Mouse (Mus musculus) limb, embryonic 11.5 days (tissue): ENCODE measurements around the gene Klhdc8a. TPM values are rescaled to one million over a fixed set of nuclear protein-coding genes. Genes with fewer than 3 reads are reported as not detected.
A peak's percentile ranks its signal among the peaks of the same experiment; 100 is the strongest.

Experiments used
- ATAC-seq: fragments of 200-750 bp; cut with Nextera tagmentation; 2 replicates; pipeline ENCODE4 v1.8.0; 2017; ENCODE audit warnings: low read depth; ENCODE audit not compliant: insufficient number of reproducible peaks, low FRiP score, low TSS enrichment
- DNase-seq: peaks from one replicate; pipeline ENCODE4 v3.0.0-alpha.2; 2015; ENCODE audit warnings: low spot score
- H3K27ac ChIP-seq: fragments of 300-500 bp; sonication (generic); replicated peaks from 2 replicates; pipeline ENCODE4 v1.5.1; 2014; ENCODE audit warnings: low read depth, mild to moderate bottlenecking, low read length
- H3K27me3 ChIP-seq: fragments of 300-500 bp; sonication (generic); 2 replicates; pipeline ENCODE4 v1.6.1; 2014; ENCODE audit warnings: mild to moderate bottlenecking, low read length, mixed read lengths; ENCODE audit not compliant: control insufficient read depth, insufficient read depth
- H3K36me3 ChIP-seq: fragments of 300-500 bp; sonication (generic); 2 replicates; pipeline ENCODE4 v1.6.1; 2014; ENCODE audit warnings: mild to moderate bottlenecking, low read length, moderate library complexity, mixed read lengths; ENCODE audit not compliant: control insufficient read depth, insufficient read depth
- H3K4me1 ChIP-seq: fragments of 300-500 bp; sonication (generic); 2 replicates; pipeline ENCODE4 v1.6.1; 2014; ENCODE audit warnings: low read length, mixed read lengths; ENCODE audit not compliant: control insufficient read depth, insufficient read depth
- H3K4me2 ChIP-seq: fragments of 300-500 bp; sonication (generic); 2 replicates; pipeline ENCODE4 v1.6.1; 2014; ENCODE audit warnings: low read depth, mild to moderate bottlenecking, moderate library complexity; ENCODE audit not compliant: severe bottlenecking
- H3K4me3 ChIP-seq: fragments of 300-500 bp; sonication (generic); 2 replicates; pipeline ENCODE4 v1.5.1; 2014; ENCODE audit warnings: low read depth, low read length
- H3K9ac ChIP-seq: fragments of 300-500 bp; sonication (generic); 2 replicates; pipeline ENCODE4 v1.6.1; 2014; ENCODE audit warnings: mild to moderate bottlenecking, low read length
- H3K9me3 ChIP-seq: fragments of 300-500 bp; sonication (generic); 2 replicates; pipeline ENCODE4 v1.6.1; 2016; ENCODE audit warnings: low read length; ENCODE audit not compliant: control insufficient read depth
- WGBS: fragments of 180-500 bp; shearing (Covaris S2); extraction: QIAGEN DNeasy Blood & Tissue Kit; methylation state at CpG from one replicate; pipeline ENCODE4 v1.1.7; 2014; 5-methylcytosine and 5-hydroxymethylcytosine counted together
- polyA plus RNA-seq: library from polyadenylated mRNA; unstranded; fragments of >200 nt; fragmentation: Nextera tagmentation; extraction: Ambion mirVana; gene quantifications from 2 replicates; pipeline ENCODE4 v1.2.1, GENCODE M21; 2014

Klhdc8a gene
- polyA plus RNA-seq, 1 experiment from 2014 or later = not detected

DNA sequence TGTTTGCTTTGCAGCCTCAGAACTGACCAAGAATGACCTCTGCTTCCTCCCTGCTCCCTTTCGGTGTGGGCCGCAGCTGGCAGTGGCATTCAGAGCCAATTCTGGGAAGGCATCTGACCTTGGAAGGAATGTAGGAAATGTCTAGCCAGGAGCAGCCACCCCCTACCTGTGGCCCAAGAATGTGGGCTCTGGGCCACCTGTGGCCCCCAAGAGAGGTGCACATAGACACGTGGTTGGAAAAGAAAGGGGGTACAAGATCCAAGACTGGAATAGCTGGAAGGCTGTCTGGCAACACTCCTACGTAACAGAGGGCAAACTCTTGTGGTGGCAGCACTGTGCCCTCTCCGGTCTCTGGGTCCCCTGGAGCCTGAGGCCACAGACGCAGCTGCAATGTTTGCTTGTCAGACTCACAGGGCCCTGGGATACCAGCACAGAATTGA, 56.8 kb downstream of the Klhdc8a start:
- no peaks in the 10 kb centered on the region for H3K27me3 ChIP-seq
- 80% methylated on average over 6 of the region's 6 CpGs for WGBS
- no peaks in the 10 kb centered on the region for H3K4me1 ChIP-seq
- H3K27ac ChIP-seq = no peak overlapping the region
- DNase-seq = no peak
- no peak overlapping the region for H3K9ac ChIP-seq
- ATAC-seq = no peak
- no peak overlapping the region for H3K4me2 ChIP-seq
- H3K4me3 ChIP-seq = no peak overlapping the region
- H3K9me3 ChIP-seq = no peaks in the 10 kb centered on the region
- peaks cover 9% of the 10 kb centered on the region for H3K36me3 ChIP-seq

- Histone ChIP-seq H3K4me3 (no peak overlapping the region), H3K9me3 (no peaks in the 10 kb centered on the region), H3K27me3 (no peaks in the 10 kb centered on the region), H3K36me3 (peaks cover 12% of the 10 kb centered on the region), H3K4me2 (no peak overlapping the region), H3K27ac (no peak overlapping the region), H3K4me1 (no peaks in the 10 kb centered on the region), H3K9ac (no peak overlapping the region)
- DNase-seq = peak; percentile 91
- ATAC-seq = peak; percentile 54; the same call in 1 of the 2 replicates
- 0% methylated on average over 3 of the region's 3 CpGs for WGBS
Measured at GRCm38 (mm10) chr1:132355841-132356242, 57.4 kb downstream of the Klhdc8a start.

- 85% methylated on average over 1 of the region's 1 CpGs for WGBS
- ATAC-seq = no peak
- no peak overlapping the region for H3K4me3 ChIP-seq
- H3K27ac ChIP-seq = no peak overlapping the region
- H3K9ac ChIP-seq = no peak overlapping the region
- DNase-seq = no peak
- no peaks in the 10 kb centered on the region for H3K4me1 ChIP-seq
- no peaks in the 10 kb centered on the region for H3K9me3 ChIP-seq
- no peaks in the 10 kb centered on the region for H3K27me3 ChIP-seq
- no peak overlapping the region for H3K4me2 ChIP-seq
- peaks cover 15% of the 10 kb centered on the region for H3K36me3 ChIP-seq
Measured at GRCm38 (mm10) chr1:132356841-132357240, 58.4 kb downstream of the Klhdc8a start.

Other genes starting within 250 kb of the Klhdc8a start
- 8.6 and 10.6 TPM in 2 replicates for gene Mfsd4a, start 230.6 kb upstream of the Klhdc8a start, polyA plus RNA-seq
- 3.7 and 3.9 TPM in 2 replicates for gene Cdk18, start 158.9 kb upstream of the Klhdc8a start, polyA plus RNA-seq
- 1.2 and 1.5 TPM in 2 replicates for gene Lemd1, start 107.2 kb upstream of the Klhdc8a start, polyA plus RNA-seq
- 0.87 and 1.1 TPM in 2 replicates for gene AC124108.1, start 107.2 kb upstream of the Klhdc8a start, polyA plus RNA-seq
- gene Gm10188, start 68.9 kb upstream of the Klhdc8a start, polyA plus RNA-seq = not detected in 2 replicates
- 0.56 and 1.2 TPM in 2 replicates for gene Nuak2, start 17.5 kb downstream of the Klhdc8a start, polyA plus RNA-seq
- 6.1 and 7.3 TPM in 2 replicates for gene Tmcc2, start 92.7 kb downstream of the Klhdc8a start, polyA plus RNA-seq
- 15.2 and 18.7 TPM in 2 replicates for gene Dstyk, start 118.9 kb downstream of the Klhdc8a start, polyA plus RNA-seq
- gene Rbbp5, start 178.7 kb downstream of the Klhdc8a start, polyA plus RNA-seq = 64.7 and 66.9 TPM in 2 replicates
- 1.5 and 1.8 TPM in 2 replicates for gene Tmem81, start 207.6 kb downstream of the Klhdc8a start, polyA plus RNA-seq
- gene Cntn2, start 244.6 kb downstream of the Klhdc8a start, polyA plus RNA-seq = 0.52 and 0.89 TPM in 2 replicates